Mouse (Mus musculus): ENCODE measurements around the gene Nptn.
"Not testable (repeated sequence)": the region's sequence is repeated elsewhere in the genome, so short reads cannot be mapped to it uniquely, and the experiment has no call there.

The Nptn gene

GRCm38 (mm10) chr9:58560211-58560610 lies 21.8 kb upstream of the Nptn start:
- DNase-seq (ENCODE audit: low spot score) = no peak

GRCm38 (mm10) chr9:58565945-58566344 lies 16.1 kb upstream of the Nptn start:
- not testable (repeated sequence) for DNase-seq (ENCODE audit: low spot score)

DNA sequence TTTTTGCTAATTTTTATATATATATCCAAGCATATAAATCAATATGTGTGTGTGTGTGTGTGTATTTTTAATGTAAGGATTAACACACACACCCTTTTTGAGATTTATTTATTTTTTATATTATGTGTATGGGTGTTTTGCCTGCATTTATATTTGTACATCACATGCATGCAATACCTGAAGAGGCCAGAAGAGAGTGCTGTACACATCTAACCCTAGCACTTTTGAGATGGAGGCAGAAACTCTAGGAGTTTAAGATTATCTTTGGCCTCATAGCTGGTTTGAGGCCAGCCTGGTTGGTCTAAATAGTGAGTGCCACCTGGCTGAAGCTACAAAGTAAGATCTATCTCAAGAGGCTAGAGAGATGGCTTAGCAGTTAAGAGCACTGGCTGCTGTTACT lies 14.4 kb upstream of the Nptn start:
- DNase-seq (ENCODE audit: low spot score) = peak; percentile 38

DNA sequence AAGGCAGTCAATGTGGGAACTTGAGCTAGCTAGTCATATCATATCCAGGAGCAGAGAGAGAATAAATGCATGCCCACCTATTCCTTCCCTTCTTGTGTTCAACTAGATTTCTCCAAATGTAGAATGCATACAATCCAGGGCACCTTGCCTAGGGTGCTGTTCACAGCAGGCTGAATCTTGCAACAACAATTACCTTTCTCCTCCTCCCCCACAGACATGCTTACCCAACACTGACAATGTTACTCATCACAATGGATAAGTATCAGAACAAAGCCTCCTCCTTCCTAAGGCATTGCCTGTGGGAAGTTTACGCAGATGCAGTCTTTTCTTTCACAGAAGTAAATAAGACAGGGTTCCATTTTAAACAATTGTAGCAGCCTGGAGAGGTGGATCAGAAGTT lies 11.0 kb upstream of the Nptn start:
- no peak for DNase-seq (ENCODE audit: low spot score)

DNA sequence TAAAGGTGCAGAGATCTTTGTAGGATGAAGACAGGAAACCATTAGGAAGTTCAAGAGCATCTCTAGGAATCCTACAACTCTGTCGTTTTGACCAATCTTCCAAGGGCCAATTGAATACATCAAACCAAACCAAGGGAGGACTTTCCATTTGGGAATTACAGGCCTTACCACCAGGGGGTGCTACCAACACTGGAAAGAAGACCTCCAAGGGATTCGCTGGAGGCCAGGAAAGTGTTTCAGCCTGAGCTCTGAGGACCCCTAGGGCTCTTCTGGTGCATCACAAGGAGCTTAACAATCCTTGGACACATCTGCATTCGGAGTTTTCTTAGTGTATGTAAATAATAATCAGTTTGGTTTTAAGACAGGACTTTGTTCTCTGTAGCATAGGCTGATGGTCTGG lies 3.4 kb upstream of the Nptn start:
- peak; percentile 53 for DNase-seq (ENCODE audit: low spot score)

DNA sequence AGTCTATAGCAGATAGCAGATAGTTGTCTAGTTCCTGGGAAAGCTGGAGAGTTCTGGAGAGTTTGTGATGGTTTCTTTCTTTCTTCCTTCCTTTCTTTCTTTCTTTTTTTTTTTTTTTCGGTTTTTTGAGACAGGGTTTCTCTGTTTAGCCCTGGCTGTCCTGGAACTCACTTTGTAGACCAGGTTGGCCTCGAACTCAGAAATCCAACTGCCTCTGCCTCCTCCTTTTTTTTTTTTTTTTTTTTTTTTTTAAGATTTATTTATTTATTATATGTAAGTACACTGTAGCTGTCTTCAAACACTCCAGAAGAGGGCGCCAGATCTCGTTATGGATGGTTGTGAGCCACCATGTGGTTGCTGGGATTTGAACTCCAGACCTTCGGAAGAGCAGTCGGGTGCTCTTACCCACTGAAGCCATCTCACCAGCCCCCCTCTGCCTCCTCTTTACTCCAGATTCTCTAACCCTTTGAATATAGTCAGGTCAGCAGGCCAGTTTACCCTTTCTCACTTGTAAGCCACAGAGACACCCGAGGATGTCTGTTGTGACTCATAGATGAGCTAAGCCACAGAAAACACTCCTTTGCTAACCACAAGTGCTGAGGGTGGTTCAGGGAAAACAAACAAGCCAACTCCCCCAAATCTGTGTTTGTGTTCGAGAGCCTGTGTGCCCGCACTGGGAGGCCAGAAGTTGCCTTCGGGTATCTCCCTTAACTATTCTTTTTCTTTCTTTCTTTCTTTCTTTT lies 1.4 kb upstream of the Nptn start:
- peak; percentile 63 for DNase-seq (ENCODE audit: low spot score)

GRCm38 (mm10) chr9:58581283-58581930 lies 633 bp upstream of the Nptn start:
- DNase-seq (ENCODE audit: low spot score) = no peak

GRCm38 (mm10) chr9:58582581-58583266 lies 684 bp downstream of the Nptn start:
- no peak for DNase-seq (ENCODE audit: low spot score)

DNA sequence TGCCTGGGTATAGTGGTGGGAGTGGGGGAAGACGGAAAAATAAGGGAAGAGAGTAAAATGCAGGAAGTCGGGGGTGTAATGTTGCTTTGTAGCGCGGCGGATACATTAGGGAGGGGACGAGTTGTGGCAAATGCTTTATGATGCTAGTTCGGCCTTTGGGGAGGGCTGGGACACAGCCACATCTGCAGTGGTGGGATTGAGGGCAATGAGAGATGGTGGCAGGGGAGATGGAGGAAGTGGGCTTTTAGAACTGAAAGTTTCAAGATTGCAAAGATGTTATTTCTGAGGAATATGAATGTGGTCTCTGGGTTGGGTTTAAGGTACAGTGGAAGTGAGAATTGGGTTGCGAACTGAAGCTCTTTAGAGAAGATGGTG lies 1.2 kb downstream of the Nptn start:
- peak; percentile 25 for DNase-seq (ENCODE audit: low spot score)

GRCm38 (mm10) chr9:58584323-58584722 lies 2.3 kb downstream of the Nptn start:
- no peak for DNase-seq (ENCODE audit: low spot score)

GRCm38 (mm10) chr9:58588657-58589056 lies 6.6 kb downstream of the Nptn start:
- no peak for DNase-seq (ENCODE audit: low spot score)

GRCm38 (mm10) chr9:58595313-58595712 lies 13.3 kb downstream of the Nptn start:
- no peak for DNase-seq (ENCODE audit: low spot score)

DNA sequence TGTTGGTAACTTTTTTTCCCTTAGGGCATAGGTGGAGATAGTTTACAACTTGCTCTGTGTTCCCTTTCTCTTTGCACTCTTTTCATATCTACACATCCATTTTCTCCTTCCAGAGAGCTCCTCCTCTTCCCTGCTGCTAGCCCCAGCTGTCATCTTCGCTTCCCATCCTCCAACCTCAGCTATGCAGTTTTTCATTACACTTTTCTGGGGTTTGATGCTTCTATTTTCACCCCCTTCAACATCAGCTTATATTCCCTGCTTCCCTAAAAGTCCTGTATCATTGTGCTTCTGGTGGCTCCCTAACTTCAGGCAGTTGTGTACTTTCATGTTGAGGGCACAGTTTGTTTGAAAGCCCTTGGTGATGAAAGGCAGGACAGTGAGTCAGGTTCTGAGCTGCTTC lies 31.8 kb downstream of the Nptn start:
- DNase-seq (ENCODE audit: low spot score) = no peak

DNA sequence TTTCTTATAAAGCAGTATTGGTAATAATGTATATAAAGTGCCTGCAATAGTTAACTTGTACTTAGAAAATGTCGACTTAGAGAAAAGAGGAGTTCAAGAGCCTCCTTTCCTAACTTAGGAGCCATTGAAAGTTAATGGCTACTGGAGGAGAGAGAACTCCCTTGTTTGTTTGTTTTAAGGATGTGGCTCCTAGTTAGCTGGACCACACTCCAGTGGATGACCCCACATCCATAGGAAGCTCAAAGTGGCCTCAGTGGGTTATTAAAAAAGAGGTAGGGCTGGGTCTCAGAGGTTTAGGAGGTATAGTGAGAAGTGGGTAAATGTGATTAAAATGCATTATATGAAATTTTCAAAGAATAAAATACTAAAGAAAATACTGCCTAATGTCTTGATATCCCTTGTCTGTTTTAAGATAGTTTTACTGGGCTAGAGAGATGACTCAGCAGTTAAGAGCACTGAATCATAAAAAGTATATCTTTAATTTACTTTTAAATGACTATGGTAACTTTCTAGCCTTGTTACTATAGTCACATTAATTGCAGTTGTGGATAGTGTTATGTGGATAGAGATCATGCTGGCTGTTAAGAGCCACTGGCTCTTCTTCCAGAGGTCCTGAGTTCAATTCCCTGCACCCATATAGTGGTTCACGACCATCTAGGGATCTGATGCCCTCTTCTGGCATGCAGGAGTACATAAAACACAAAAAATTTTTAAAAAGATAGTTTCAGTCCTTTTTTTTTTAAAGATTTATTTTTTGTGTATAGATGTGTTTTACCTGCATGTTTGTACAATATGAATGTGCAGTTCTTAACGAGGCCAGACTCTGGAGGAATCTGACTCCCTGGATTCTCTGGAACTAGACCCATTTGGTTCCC lies 33.3 kb downstream of the Nptn start:
- no peak for DNase-seq (ENCODE audit: low spot score)

- DNase-seq (ENCODE audit: low spot score) = no peak
Observed at GRCm38 (mm10) chr9:58623009-58623408, 41.0 kb downstream of the Nptn start.

- DNase-seq (ENCODE audit: low spot score) = no peak
Observed at GRCm38 (mm10) chr9:58627197-58627596, 45.2 kb downstream of the Nptn start.

DNA sequence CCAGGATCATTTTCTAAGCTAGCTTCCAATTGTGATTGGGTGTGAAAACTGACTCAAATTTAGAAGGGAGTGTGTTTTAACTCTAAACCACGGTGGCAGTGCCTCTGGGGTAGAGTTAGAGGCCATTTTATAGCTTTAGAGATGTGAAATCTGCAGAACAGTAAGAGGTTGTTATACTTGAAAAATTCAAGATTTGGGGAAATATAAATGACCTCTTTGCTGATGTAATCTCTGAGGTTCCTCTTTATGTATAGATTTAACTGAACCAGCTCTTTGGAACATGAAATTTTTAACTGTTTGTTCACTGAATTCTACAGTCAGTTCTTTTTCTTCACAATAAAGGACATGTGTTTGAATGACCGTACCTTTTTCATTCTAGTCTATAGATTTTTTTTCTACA lies 48.4 kb downstream of the Nptn start:
- DNase-seq (ENCODE audit: low spot score) = no peak

DNA sequence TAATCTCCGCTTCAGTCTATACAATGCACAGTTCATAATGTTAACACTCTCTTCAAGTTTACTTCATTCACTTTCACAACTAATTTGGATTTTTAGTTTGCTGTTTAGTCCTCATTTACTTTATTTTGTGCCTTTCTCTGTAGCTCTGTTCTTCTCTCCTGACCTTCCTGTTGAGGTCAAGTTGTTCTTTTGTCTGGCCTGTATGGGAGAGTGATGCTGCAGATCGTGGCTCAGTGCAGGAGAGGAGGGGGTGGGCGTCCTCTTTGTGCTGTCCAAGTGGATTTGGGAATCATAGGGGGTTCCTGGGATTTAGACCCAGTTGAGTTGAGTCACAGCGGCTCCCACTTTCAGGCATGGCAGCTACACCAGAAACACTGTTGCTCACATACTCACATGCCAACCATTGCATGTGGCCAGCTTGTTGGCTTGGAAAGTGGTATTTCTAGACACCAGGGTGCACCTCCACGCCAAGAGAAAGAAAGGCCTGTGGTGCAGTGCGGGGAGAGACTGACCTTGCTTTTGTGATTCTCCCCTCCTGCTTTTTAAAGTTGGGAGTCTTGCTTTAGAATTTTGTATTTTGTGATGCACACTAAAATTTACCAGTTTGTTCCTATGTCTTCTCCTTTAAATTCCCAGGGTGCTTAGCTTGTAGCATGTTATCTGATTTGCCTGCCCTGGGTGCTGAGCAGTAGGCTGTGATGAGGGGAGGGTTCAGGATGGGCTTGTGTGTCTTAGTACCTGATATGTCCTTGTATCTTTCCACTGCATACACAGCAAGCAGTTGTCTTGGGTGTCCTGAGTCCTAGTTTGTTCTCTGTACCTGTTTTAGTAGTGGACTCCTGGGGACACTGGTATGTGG lies 66.6 kb downstream of the Nptn start:
- no peak for DNase-seq (ENCODE audit: low spot score)

DNA sequence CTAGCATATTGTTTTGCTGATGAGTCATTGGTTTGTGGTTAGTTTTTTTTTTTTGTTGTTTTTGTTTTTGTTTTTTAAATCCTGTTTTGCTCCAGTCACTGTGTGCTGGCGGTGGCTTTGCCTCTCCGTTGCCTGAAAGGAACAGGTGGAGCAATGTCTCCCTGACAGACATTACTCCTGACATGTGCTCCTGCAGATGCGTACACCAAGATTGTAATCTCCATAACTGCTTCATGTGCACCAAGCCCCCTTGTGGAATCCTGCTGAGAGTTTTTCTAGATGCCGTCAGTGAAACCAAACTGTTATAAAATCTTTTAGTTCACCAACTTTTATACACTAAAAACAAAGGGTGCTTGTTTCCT lies 67.2 kb downstream of the Nptn start:
- DNase-seq (ENCODE audit: low spot score) = no peak

GRCm38 (mm10) chr9:58651993-58652392 lies 70.0 kb downstream of the Nptn start:
- DNase-seq (ENCODE audit: low spot score) = peak; percentile 44

DNA sequence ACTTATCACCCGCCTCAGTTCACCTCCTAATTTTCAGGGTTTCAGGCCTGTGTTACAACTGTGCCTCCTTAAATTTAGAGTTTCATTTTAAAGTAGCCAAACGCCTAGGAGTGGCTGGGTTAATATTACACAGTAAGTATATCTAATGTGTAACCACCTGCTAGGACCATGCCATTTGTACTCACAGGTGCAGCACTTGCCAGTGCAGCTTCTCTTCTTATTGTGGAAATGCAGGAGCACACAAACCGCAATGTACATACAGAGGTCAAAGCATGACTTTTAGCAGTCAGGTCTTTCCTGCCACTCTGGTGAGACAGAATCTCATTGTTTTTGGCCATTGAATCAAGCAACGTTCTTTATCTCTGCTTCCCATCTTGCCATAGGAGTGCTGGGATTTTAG lies 72.5 kb downstream of the Nptn start:
- DNase-seq (ENCODE audit: low spot score) = no peak
